Mouse (Mus musculus): ENCODE data around the gene Gm21992.

- TF ChIP-seq CTCF (conservative IDR thresholded peaks at IDR 0.05; ENCODE audit: low read length) (no peak), NANOG (IDR thresholded peaks at IDR 0.05; ENCODE audit: borderline replicate concordance, low read length) (peak; percentile 94), POU5F1 (IDR thresholded peaks at IDR 0.05; ENCODE audit: borderline replicate concordance, low read length) (peak; percentile 97)
Observed at GRCm38 (mm10) chr19:4810309-4810708, 1.1 kb downstream of the Gm21992 start.
